Mouse (Mus musculus): Measurements from ENCODE around the gene Gm37240. TPM values are rescaled to one million over a fixed set of nuclear protein-coding genes. Genes with fewer than 3 reads are reported as not detected.

Gene Gm37240
- total RNA-seq, 1 experiment = 1.2 TPM

GRCm38 (mm10) chr3:85693013-85693412 lies 194.3 kb downstream of the Gm37240 start:
- in situ Hi-C loops (cut with MboI; ENCODE audit: low sequenced_read_pairs in 2 of 2, unreplicated experiment in 2 of 2) = no loop called here
- H3K36me3 ChIP-seq (ENCODE audit: control insufficient read depth, insufficient read depth, low read length, poor library complexity, severe bottlenecking) = no peaks in the 10 kb centered on the region
- no peak for TF ChIP-seq CHD2 (IDR thresholded peaks at IDR 0.05; ENCODE audit: low read depth, low read length)
- no peak for TF ChIP-seq HCFC1 (IDR thresholded peaks at IDR 0.05; ENCODE audit: borderline replicate concordance, insufficient read depth, low read length)
- TF ChIP-seq MAFK (IDR thresholded peaks at IDR 0.05; ENCODE audit: insufficient read depth, low read depth, low read length) = no peak
- no peak for TF ChIP-seq ZC3H11A (IDR thresholded peaks at IDR 0.05; ENCODE audit: borderline replicate concordance, low read depth, low read length)
- no peak for TF ChIP-seq ZNF384 (IDR thresholded peaks at IDR 0.05; ENCODE audit: low read depth, low read length)
- H3K9ac ChIP-seq (ENCODE audit: insufficient read depth, low read depth, low read length, poor library complexity, severe bottlenecking) = no peak overlapping the region
- H3K27ac ChIP-seq (ENCODE audit: insufficient read depth, low read depth, low read length, poor library complexity, severe bottlenecking) = no peak overlapping the region
- H3K4me3 ChIP-seq (ENCODE audit: insufficient read depth in 1 of 2, low read depth in 1 of 2, low read length in 2 of 2, poor library complexity in 1 of 2, severe bottlenecking in 1 of 2) = no peak overlapping the region
- no peaks in the 10 kb centered on the region for H3K9me3 ChIP-seq (ENCODE audit: control insufficient read depth, insufficient read depth, low read depth, low read length)
- no peaks in the 10 kb centered on the region for H3K4me1 ChIP-seq (ENCODE audit: control insufficient read depth in 2 of 2, insufficient read depth in 2 of 2, low read length in 2 of 2, poor library complexity in 1 of 2)
- DNase-seq (ENCODE audit: low read depth, low spot score) = no peak

DNA sequence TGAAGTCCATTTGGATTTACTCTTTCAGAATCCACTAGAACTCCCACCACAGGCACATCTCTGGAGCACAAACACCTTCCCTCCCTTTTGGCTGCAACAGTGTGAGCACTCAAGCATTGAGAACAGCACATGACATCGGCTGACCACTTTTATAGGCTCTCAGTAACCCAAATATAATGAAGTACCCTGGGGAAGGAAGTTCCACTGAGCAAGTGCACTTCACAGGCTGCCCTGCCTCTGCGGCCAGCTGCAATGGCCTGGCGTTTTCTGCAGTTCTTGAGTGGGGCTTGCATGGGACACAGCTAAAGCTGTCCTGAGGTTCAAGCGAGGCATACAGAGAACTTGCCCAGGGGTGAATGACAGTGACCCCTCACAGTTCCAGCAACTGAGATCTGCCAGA lies 196.2 kb downstream of the Gm37240 start:
- no peaks in the 10 kb centered on the region for H3K36me3 ChIP-seq (ENCODE audit: control insufficient read depth, insufficient read depth, low read length, poor library complexity, severe bottlenecking)
- TF ChIP-seq ZNF384 (IDR thresholded peaks at IDR 0.05; ENCODE audit: low read depth, low read length) (no peak), MAFK (IDR thresholded peaks at IDR 0.05; ENCODE audit: insufficient read depth, low read depth, low read length) (no peak), HCFC1 (IDR thresholded peaks at IDR 0.05; ENCODE audit: borderline replicate concordance, insufficient read depth, low read length) (no peak), ZC3H11A (IDR thresholded peaks at IDR 0.05; ENCODE audit: borderline replicate concordance, low read depth, low read length) (no peak), CHD2 (IDR thresholded peaks at IDR 0.05; ENCODE audit: low read depth, low read length) (no peak)
- in situ Hi-C loops (cut with MboI; ENCODE audit: low sequenced_read_pairs in 2 of 2, unreplicated experiment in 2 of 2) = no loop called here
- DNase-seq (ENCODE audit: low read depth, low spot score) = no peak
- H3K4me1 ChIP-seq (ENCODE audit: control insufficient read depth in 2 of 2, insufficient read depth in 2 of 2, low read length in 2 of 2, poor library complexity in 1 of 2) = no peaks in the 10 kb centered on the region
- no peak overlapping the region for H3K9ac ChIP-seq (ENCODE audit: insufficient read depth, low read depth, low read length, poor library complexity, severe bottlenecking)
- H3K4me3 ChIP-seq (ENCODE audit: insufficient read depth in 1 of 2, low read depth in 1 of 2, low read length in 2 of 2, poor library complexity in 1 of 2, severe bottlenecking in 1 of 2) = no peak overlapping the region
- H3K27ac ChIP-seq (ENCODE audit: insufficient read depth, low read depth, low read length, poor library complexity, severe bottlenecking) = no peak overlapping the region
- no peaks in the 10 kb centered on the region for H3K9me3 ChIP-seq (ENCODE audit: control insufficient read depth, insufficient read depth, low read depth, low read length)

DNA sequence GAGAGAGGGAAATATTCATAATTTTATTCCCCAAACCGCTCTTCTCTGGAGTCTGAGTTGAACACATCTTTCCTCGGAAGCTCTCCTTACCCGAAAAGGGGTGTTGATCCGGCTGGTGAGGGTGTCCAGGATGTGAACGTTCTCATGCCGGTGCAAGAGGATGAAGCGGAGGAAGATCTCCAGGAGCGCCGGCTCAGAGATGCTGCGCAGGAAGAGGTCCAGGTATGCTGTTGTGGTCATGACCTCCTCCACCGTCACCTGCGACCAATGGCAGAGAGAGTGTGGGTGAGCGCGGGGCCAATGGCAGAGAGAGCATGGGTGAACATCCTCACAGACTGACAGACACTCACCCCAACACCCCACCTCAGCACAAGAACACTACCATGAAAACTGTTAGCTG lies 199.0 kb downstream of the Gm37240 start:
- no peak overlapping the region for H3K27ac ChIP-seq (ENCODE audit: insufficient read depth, low read depth, low read length, poor library complexity, severe bottlenecking)
- TF ChIP-seq MAFK (IDR thresholded peaks at IDR 0.05; ENCODE audit: insufficient read depth, low read depth, low read length) = no peak
- no peak for TF ChIP-seq HCFC1 (IDR thresholded peaks at IDR 0.05; ENCODE audit: borderline replicate concordance, insufficient read depth, low read length)
- no peak for TF ChIP-seq CHD2 (IDR thresholded peaks at IDR 0.05; ENCODE audit: low read depth, low read length)
- TF ChIP-seq ZNF384 (IDR thresholded peaks at IDR 0.05; ENCODE audit: low read depth, low read length) = no peak
- no peak for TF ChIP-seq ZC3H11A (IDR thresholded peaks at IDR 0.05; ENCODE audit: borderline replicate concordance, low read depth, low read length)
- no peaks in the 10 kb centered on the region for H3K36me3 ChIP-seq (ENCODE audit: control insufficient read depth, insufficient read depth, low read length, poor library complexity, severe bottlenecking)
- no peaks in the 10 kb centered on the region for H3K9me3 ChIP-seq (ENCODE audit: control insufficient read depth, insufficient read depth, low read depth, low read length)
- H3K4me1 ChIP-seq (ENCODE audit: control insufficient read depth in 2 of 2, insufficient read depth in 2 of 2, low read length in 2 of 2, poor library complexity in 1 of 2) = no peaks in the 10 kb centered on the region
- no peak overlapping the region for H3K9ac ChIP-seq (ENCODE audit: insufficient read depth, low read depth, low read length, poor library complexity, severe bottlenecking)
- no peak overlapping the region for H3K4me3 ChIP-seq (ENCODE audit: insufficient read depth in 1 of 2, low read depth in 1 of 2, low read length in 2 of 2, poor library complexity in 1 of 2, severe bottlenecking in 1 of 2)
- in situ Hi-C loops (cut with MboI; ENCODE audit: low sequenced_read_pairs in 2 of 2, unreplicated experiment in 2 of 2) = no loop called here
- no peak for DNase-seq (ENCODE audit: low read depth, low spot score)

GRCm38 (mm10) chr3:85685271-85685670 lies 202.0 kb downstream of the Gm37240 start:
- no peak overlapping the region for H3K4me3 ChIP-seq (ENCODE audit: insufficient read depth in 1 of 2, low read depth in 1 of 2, low read length in 2 of 2, poor library complexity in 1 of 2, severe bottlenecking in 1 of 2)
- H3K27ac ChIP-seq (ENCODE audit: insufficient read depth, low read depth, low read length, poor library complexity, severe bottlenecking) = no peak overlapping the region
- TF ChIP-seq ZC3H11A (IDR thresholded peaks at IDR 0.05; ENCODE audit: borderline replicate concordance, low read depth, low read length) (no peak), HCFC1 (IDR thresholded peaks at IDR 0.05; ENCODE audit: borderline replicate concordance, insufficient read depth, low read length) (no peak), MAFK (IDR thresholded peaks at IDR 0.05; ENCODE audit: insufficient read depth, low read depth, low read length) (no peak), CHD2 (IDR thresholded peaks at IDR 0.05; ENCODE audit: low read depth, low read length) (no peak), ZNF384 (IDR thresholded peaks at IDR 0.05; ENCODE audit: low read depth, low read length) (no peak)
- H3K9ac ChIP-seq (ENCODE audit: insufficient read depth, low read depth, low read length, poor library complexity, severe bottlenecking) = no peak overlapping the region
- no peaks in the 10 kb centered on the region for H3K9me3 ChIP-seq (ENCODE audit: control insufficient read depth, insufficient read depth, low read depth, low read length)
- H3K36me3 ChIP-seq (ENCODE audit: control insufficient read depth, insufficient read depth, low read length, poor library complexity, severe bottlenecking) = no peaks in the 10 kb centered on the region
- in situ Hi-C loops (cut with MboI; ENCODE audit: low sequenced_read_pairs in 2 of 2, unreplicated experiment in 2 of 2) = no loop called here
- DNase-seq (ENCODE audit: low read depth, low spot score) = no peak
- no peaks in the 10 kb centered on the region for H3K4me1 ChIP-seq (ENCODE audit: control insufficient read depth in 2 of 2, insufficient read depth in 2 of 2, low read length in 2 of 2, poor library complexity in 1 of 2)

DNA sequence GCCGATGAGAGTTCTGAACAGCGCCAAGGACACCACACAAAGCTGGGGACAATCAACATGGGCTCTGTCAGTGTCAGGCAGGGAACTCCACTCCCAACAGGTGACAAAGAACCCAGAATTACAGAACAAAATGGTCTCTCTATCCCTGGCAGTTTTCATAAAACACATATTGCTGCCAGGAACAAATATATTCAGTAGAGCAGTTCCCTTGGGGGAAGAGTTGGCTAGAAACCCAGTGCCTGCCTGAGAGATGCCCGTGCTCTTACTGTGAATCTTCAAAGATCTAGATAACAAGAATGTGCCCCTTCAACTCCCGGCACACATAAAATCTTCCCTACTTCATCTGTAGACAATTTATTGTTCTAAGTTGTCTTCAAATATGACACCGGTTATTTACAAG lies 203.7 kb downstream of the Gm37240 start:
- Histone ChIP-seq H3K9me3 (ENCODE audit: control insufficient read depth, insufficient read depth, low read depth, low read length) (no peaks in the 10 kb centered on the region), H3K9ac (ENCODE audit: insufficient read depth, low read depth, low read length, poor library complexity, severe bottlenecking) (no peak overlapping the region), H3K27ac (ENCODE audit: insufficient read depth, low read depth, low read length, poor library complexity, severe bottlenecking) (no peak overlapping the region), H3K36me3 (ENCODE audit: control insufficient read depth, insufficient read depth, low read length, poor library complexity, severe bottlenecking) (no peaks in the 10 kb centered on the region), H3K4me3 (ENCODE audit: insufficient read depth in 1 of 2, low read depth in 1 of 2, low read length in 2 of 2, poor library complexity in 1 of 2, severe bottlenecking in 1 of 2) (no peak overlapping the region), H3K4me1 (ENCODE audit: control insufficient read depth in 2 of 2, insufficient read depth in 2 of 2, low read length in 2 of 2, poor library complexity in 1 of 2) (no peaks in the 10 kb centered on the region)
- in situ Hi-C loops (cut with MboI; ENCODE audit: low sequenced_read_pairs in 2 of 2, unreplicated experiment in 2 of 2) = no loop called here
- no peak for DNase-seq (ENCODE audit: low read depth, low spot score)
- TF ChIP-seq CHD2 (IDR thresholded peaks at IDR 0.05; ENCODE audit: low read depth, low read length) (no peak), ZNF384 (IDR thresholded peaks at IDR 0.05; ENCODE audit: low read depth, low read length) (no peak), ZC3H11A (IDR thresholded peaks at IDR 0.05; ENCODE audit: borderline replicate concordance, low read depth, low read length) (no peak), MAFK (IDR thresholded peaks at IDR 0.05; ENCODE audit: insufficient read depth, low read depth, low read length) (no peak), HCFC1 (IDR thresholded peaks at IDR 0.05; ENCODE audit: borderline replicate concordance, insufficient read depth, low read length) (no peak)

Measured in ES-E14 (cell line).